Mouse (Mus musculus) thymus, adult 2 months (tissue): ENCODE data around the gene H2-D1.

Experiments used
- CTCF ChIP-seq: fragments of 200-500 bp; IDR thresholded peaks from 2 replicates; pipeline ENCODE4 v1.5.1; 2012; ENCODE audit warnings: mild to moderate bottlenecking, control low read depth, low read length, moderate library complexity, borderline replicate concordance; ENCODE audit not compliant: control insufficient read depth, poor library complexity, insufficient read depth; ENCODE audit errors: extremely low read depth
- POLR2A ChIP-seq: fragments of 200-500 bp; IDR thresholded peaks from 2 replicates; pipeline ENCODE4 v1.6.1; 2012; ENCODE audit warnings: mild to moderate bottlenecking, low read length, control low read depth, moderate library complexity; ENCODE audit not compliant: control insufficient read depth, poor library complexity, insufficient read depth; ENCODE audit errors: extremely low read depth

GRCm38 (mm10) chr17:35301645-35302258 lies 39.2 kb downstream of the H2-D1 start:
- TF ChIP-seq POLR2A, result no peak
- TF ChIP-seq CTCF, result peak; percentile 94
